Mouse (Mus musculus) neural tube, embryonic 14.5 days (tissue): ENCODE results near the gene Igf2. TPM values are rescaled to one million over a fixed set of nuclear protein-coding genes. Genes with fewer than 3 reads are reported as not detected.

Experiments
- ATAC-seq: fragments of 200-750 bp; cut with Nextera tagmentation; 2 replicates; pipeline ENCODE4 v1.8.0; 2017; ENCODE audit warnings: low read depth, mild to moderate bottlenecking, moderate TSS enrichment, moderate library complexity
- H3K27ac ChIP-seq: fragments of 300-500 bp; sonication (generic); 2 replicates; pipeline ENCODE4 v1.5.1; 2014; ENCODE audit warnings: low read depth, mild to moderate bottlenecking, control low read depth, low read length, moderate library complexity, mixed read lengths
- H3K27me3 ChIP-seq: fragments of 300-500 bp; sonication (generic); 2 replicates; pipeline ENCODE4 v1.6.1; 2014; ENCODE audit warnings: low read length; ENCODE audit not compliant: control insufficient read depth, insufficient read depth
- H3K36me3 ChIP-seq: fragments of 300-500 bp; sonication (generic); 2 replicates; pipeline ENCODE4 v1.6.1; 2014; ENCODE audit warnings: low read length, mixed read lengths; ENCODE audit not compliant: control insufficient read depth, insufficient read depth
- H3K4me1 ChIP-seq: fragments of 300-500 bp; sonication (generic); 2 replicates; pipeline ENCODE4 v1.6.1; 2014; ENCODE audit warnings: low read length; ENCODE audit not compliant: control insufficient read depth, insufficient read depth
- H3K4me2 ChIP-seq: fragments of 300-500 bp; sonication (generic); 2 replicates; pipeline ENCODE4 v1.6.1; 2014; ENCODE audit warnings: mild to moderate bottlenecking, low read depth, low read length, control low read depth
- H3K4me3 ChIP-seq: fragments of 300-500 bp; sonication (generic); 2 replicates; pipeline ENCODE4 v1.5.1; 2014; ENCODE audit warnings: low read depth, low read length, control low read depth, mixed read lengths
- H3K9ac ChIP-seq: fragments of 300-500 bp; sonication (generic); replicated peaks from 2 replicates; pipeline ENCODE4 v1.6.1; 2014; ENCODE audit warnings: low read depth, mild to moderate bottlenecking, control low read depth, low read length, mixed read lengths
- H3K9me3 ChIP-seq: fragments of 300-500 bp; sonication (generic); 2 replicates; pipeline ENCODE4 v1.6.1; 2016; ENCODE audit warnings: low read length; ENCODE audit not compliant: control insufficient read depth
- WGBS: fragments of 180-500 bp; shearing (Covaris S2); extraction: QIAGEN DNeasy Blood & Tissue Kit; methylation state at CpG from one replicate; pipeline ENCODE4 v1.1.7; 2014; 5-methylcytosine and 5-hydroxymethylcytosine counted together
- polyA plus RNA-seq: library from polyadenylated mRNA; unstranded; fragments of >200 nt; fragmentation: Nextera tagmentation; extraction: Ambion mirVana; gene quantifications from 2 replicates; pipeline ENCODE4 v1.2.1, GENCODE M21; 2014

Igf2 gene
- 24.6 and 171 TPM in 2 replicates for polyA plus RNA-seq

DNA sequence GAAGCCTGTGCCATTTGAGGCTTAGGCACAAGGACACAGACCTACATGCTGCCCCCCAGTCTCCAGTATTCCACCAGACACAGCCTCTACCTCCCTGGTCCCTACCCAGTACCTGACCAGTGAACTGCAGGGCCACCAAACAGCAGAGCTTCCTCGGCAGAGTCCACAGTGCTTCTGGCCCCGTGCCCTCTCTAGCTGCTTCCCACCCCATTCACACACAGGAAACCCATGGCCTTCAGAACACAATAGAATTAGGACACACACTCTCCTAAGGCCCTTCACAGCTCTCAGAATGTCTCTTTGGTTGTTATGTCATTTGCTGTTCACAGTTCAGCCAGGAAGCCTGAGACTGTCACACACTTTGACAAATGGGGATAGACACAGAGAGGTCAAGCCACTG, at the start of gene Igf2:
TSS of gene Igf2 (minus strand) at position 158 of the 400 bp plus-strand sequence.
- H3K4me2 ChIP-seq, result no peak within 1 kb of the TSS
- no peaks in the 10 kb centered on the region for H3K36me3 ChIP-seq
- no peak within 1 kb of the TSS for H3K9ac ChIP-seq
- H3K27me3 ChIP-seq, result peaks cover 33% of the 10 kb centered on the region
- H3K4me3 ChIP-seq, result no peak within 1 kb of the TSS
- H3K27ac ChIP-seq, result no peak within 1 kb of the TSS
- no peaks in the 10 kb centered on the region for H3K9me3 ChIP-seq
- no peak for ATAC-seq
- WGBS, result 83% methylated on average over 2 of the region's 2 CpGs
- H3K4me1 ChIP-seq, result peaks cover 4% of the 10 kb centered on the region; the same call in 1 of the 2 replicates

DNA sequence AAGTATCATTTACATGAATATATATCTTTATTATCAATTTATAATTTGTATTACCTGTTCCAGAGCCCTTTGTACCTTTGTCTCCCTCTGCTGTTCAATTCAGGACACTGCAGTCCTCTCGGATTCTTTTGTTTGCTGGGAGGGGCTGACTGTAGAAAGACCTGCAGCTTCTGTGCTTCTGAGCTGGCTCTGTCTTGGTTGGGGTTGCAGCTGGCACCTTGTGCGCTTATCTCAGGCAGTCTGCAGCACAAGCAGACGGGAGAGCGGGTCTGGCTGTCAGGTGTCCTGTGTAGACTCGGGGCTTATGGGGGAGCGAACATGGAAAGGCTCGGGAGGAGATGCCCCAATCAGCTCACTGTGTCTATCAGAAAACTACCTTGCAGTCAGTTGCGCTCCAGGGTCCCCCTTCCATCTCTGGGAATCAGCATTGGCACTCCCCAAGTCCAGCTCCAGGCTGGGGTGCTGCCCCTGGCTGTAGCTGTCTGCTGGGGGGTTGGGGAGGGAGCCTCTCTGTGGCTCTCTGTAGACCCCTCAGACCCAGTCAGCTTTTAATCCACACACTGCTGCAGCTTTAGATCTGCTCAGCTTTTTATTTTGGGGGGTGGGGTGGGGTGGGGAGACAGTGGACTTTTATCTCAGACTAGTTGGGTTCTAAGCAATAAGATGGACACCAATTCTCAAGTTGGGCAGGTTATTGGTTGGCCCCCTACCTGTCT, 48.3 kb upstream of the Igf2 start:
- Histone ChIP-seq H3K4me1 (no peaks in the 10 kb centered on the region), H3K9ac (peak overlapping the region; percentile 61), H3K4me3 (peak overlapping the region; percentile 20; the same call in 1 of the 2 replicates), H3K4me2 (peak overlapping the region; percentile 45), H3K36me3 (no peaks in the 10 kb centered on the region), H3K27me3 (no peaks in the 10 kb centered on the region), H3K9me3 (no peaks in the 10 kb centered on the region), H3K27ac (peak overlapping the region; percentile 62; the same call in 1 of the 2 replicates)
- WGBS, result 20% methylated on average over 8 of the region's 8 CpGs
- ATAC-seq, result peak; percentile 51; the same call in 1 of the 2 replicates

DNA sequence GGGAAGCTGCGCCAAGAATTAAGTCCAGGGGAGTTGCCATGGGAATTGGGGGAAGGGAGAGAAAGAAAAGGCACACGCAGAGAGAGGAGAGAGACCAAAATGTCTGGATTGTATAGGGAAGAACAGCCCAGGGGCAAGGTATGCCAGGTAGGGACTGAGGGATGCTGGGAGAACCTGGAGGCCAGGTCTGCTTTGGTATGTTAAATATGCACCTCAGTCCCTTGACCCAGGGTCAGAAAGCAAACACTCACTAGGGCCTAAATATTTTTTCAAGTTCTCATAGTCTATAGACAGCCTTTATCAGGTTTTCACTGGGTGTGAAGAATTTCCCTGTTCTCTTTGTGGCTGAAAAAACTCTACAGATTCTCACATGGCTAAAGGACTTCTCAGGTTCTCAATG, 40.3 kb upstream of the Igf2 start:
- 76% methylated on average over 2 of the region's 2 CpGs for WGBS

DNA sequence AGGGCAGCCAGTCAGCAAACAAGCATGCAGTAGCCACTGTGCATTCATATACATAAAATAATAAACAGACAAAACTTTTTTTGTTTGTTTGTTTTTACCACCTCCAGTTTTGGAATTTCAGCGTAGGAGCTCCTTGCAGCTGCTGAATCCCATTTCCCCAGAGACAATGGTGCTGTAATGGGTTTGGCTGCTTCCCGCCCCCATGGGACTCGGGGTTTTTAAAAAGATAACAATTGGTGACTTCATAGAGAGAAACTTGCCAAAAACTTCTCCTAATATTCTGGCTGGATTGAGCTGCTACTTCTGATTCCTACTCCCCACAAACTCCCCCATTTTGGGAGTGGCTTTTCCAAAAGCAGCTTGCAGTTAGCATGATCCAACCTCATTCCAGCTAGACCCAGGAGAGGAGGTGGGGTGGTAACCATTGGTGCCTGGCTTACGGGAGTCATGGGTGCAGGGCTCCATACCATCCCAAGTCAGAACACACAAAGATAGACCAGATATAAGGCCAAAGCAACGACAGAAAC, 32.8 kb upstream of the Igf2 start:
- Histone ChIP-seq H3K4me1 (no peaks in the 10 kb centered on the region), H3K9ac (no peak overlapping the region), H3K4me2 (no peak overlapping the region), H3K27me3 (no peaks in the 10 kb centered on the region), H3K27ac (no peak overlapping the region), H3K9me3 (no peaks in the 10 kb centered on the region), H3K36me3 (no peaks in the 10 kb centered on the region), H3K4me3 (no peak overlapping the region)
- no peak for ATAC-seq
- 69% methylated on average over 5 of the region's 5 CpGs for WGBS

More for the DNA sequence above, 40.3 kb upstream of the Igf2 start:
- Histone ChIP-seq H3K4me2 (no peak overlapping the region), H3K9me3 (no peaks in the 10 kb centered on the region), H3K4me3 (no peak overlapping the region), H3K9ac (no peak overlapping the region), H3K27ac (no peak overlapping the region), H3K27me3 (no peaks in the 10 kb centered on the region), H3K36me3 (no peaks in the 10 kb centered on the region), H3K4me1 (no peaks in the 10 kb centered on the region)
- no peak for ATAC-seq

DNA sequence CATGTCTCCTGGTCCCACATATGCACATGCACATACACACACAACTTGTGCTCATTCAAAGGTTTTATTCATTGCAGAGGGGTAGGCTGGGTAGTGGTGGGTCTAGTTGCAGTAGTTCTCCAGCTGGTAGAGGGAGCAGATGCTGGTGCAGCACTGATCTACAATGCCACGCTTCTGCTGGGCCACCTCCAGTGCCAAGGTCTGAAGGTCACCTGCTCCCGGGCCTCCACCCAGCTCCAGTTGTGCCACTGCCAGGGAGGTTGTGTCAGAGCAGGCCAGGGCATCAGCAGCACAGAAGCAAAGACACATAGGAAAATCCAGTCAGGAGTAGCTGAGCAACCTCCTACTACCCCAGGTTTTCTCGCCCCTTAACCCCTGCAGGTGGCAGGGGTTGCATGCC, 12.0 kb upstream of the Igf2 start:
- no peak overlapping the region for H3K27ac ChIP-seq
- no peak overlapping the region for H3K4me3 ChIP-seq
- ATAC-seq, result no peak
- no peak overlapping the region for H3K9ac ChIP-seq
- H3K4me1 ChIP-seq, result no peaks in the 10 kb centered on the region
- H3K27me3 ChIP-seq, result no peaks in the 10 kb centered on the region
- no peaks in the 10 kb centered on the region for H3K9me3 ChIP-seq
- no peak overlapping the region for H3K4me2 ChIP-seq
- no peaks in the 10 kb centered on the region for H3K36me3 ChIP-seq
- WGBS, result 89% methylated on average over 3 of the region's 3 CpGs

DNA sequence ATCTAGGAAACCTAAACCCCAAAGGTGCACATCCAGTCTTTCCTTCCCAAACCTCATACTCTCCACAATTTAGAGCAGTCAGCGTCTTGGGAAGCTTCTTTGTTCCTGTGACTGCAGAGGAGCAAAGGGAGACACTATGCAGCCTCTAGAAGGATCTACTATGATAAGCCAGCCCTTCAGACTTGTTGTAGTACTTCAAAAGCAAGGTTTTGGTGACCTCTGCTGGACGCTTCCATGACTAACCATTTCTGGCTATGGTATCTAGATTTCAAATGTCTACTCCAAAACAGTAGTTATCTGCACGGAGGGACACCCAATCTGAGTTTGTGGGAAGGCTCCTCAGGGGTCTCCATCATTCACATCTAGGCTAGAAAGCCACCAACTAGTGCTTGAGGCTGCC, 9.0 kb upstream of the Igf2 start:
- H3K27ac ChIP-seq, result no peak overlapping the region

DNA sequence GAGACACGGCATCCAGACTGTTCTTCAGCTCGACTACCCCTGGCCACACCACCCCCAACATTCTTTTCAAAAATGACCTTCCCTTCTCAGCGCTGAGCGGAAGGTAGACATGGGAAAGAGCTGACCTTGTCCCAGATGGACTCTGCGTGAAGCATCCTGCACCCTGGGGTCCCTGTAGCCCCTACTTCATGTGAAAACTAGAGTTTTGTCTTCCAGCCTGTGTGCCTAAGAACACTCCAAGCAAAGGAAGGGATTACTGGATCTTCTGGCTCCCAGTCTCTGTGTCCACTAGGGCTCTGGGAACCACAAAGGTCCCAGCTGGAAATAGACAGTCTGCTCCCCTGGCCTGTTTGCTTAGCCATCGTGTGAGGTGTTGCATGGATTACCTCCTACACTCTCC, 8.5 kb upstream of the Igf2 start:
- Histone ChIP-seq H3K4me3 (no peak overlapping the region), H3K36me3 (no peaks in the 10 kb centered on the region), H3K27me3 (no peaks in the 10 kb centered on the region), H3K27ac (no peak overlapping the region), H3K4me1 (no peaks in the 10 kb centered on the region), H3K9me3 (no peaks in the 10 kb centered on the region), H3K9ac (peak overlapping the region; percentile 7; the same call in 1 of the 2 replicates), H3K4me2 (no peak overlapping the region)
- ATAC-seq, result no peak
- 73% methylated on average over 6 of the region's 6 CpGs for WGBS

More for the DNA sequence above, 9.0 kb upstream of the Igf2 start:
- Histone ChIP-seq H3K36me3 (no peaks in the 10 kb centered on the region), H3K4me2 (no peak overlapping the region), H3K27me3 (no peaks in the 10 kb centered on the region), H3K9ac (no peak overlapping the region), H3K4me3 (no peak overlapping the region), H3K4me1 (no peaks in the 10 kb centered on the region), H3K9me3 (no peaks in the 10 kb centered on the region)
- WGBS, result 14% methylated on average over 3 of the region's 3 CpGs
- no peak; the same call in 1 of the 2 replicates for ATAC-seq

DNA sequence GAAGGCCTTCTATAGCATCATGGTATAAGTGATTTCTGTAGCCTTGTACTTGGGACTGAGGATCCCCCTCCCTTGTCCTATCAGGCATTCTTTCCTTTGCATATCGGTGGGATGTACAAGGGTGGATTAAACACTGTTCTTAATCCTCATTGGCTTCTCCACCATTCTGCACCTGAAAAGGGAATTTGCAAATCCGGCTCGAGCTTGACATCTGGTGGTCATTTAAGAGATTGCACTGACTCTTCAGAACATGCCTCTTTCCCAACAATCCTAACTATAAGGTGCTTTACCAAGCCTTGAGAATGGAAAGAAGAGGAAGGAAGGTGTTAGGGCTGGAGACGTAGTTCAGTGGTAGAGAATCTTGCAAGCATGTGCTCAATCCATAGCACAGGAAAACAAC, 5.5 kb upstream of the Igf2 start:
- no peak for ATAC-seq
- Histone ChIP-seq H3K9ac (no peak overlapping the region), H3K27me3 (no peaks in the 10 kb centered on the region), H3K4me3 (no peak overlapping the region), H3K27ac (no peak overlapping the region), H3K9me3 (no peaks in the 10 kb centered on the region), H3K4me1 (no peaks in the 10 kb centered on the region), H3K36me3 (no peaks in the 10 kb centered on the region), H3K4me2 (no peak overlapping the region)
- WGBS, result 18% methylated on average over 4 of the region's 4 CpGs

DNA sequence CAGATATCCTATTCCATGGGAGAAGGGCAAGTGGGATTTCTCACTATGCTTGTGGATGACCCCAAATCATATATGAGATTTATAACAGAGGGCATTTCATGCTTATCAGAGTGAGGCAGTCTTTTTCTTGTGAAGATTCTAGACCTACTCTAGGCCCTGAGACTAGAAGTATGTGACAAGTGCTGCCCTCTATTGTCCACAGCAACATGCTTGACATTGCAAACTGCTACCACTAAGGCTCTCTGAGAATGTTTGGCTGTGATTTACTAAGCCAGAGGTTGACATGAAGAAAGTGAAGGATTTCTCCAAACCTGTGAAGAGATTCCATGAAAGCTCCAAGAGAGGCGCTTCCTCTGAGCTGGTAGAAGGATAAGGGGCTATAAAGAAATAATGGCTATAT, 4.5 kb upstream of the Igf2 start:
- no peak for ATAC-seq
- Histone ChIP-seq H3K4me2 (no peak overlapping the region), H3K27me3 (peaks cover 8% of the 10 kb centered on the region), H3K4me3 (no peak overlapping the region), H3K4me1 (no peaks in the 10 kb centered on the region), H3K36me3 (no peaks in the 10 kb centered on the region), H3K9ac (no peak overlapping the region), H3K9me3 (no peaks in the 10 kb centered on the region), H3K27ac (no peak overlapping the region)
- 97% methylated on average over 1 of the region's 1 CpGs for WGBS
